Mouse (Mus musculus): ENCODE results near the gene Fkbp6. TPM values are rescaled to one million over a fixed set of nuclear protein-coding genes. Genes with fewer than 3 reads are reported as not detected.

Gene Fkbp6
- polyA plus RNA-seq, 1 experiment from 2014 or later = 0.30 TPM

DNA sequence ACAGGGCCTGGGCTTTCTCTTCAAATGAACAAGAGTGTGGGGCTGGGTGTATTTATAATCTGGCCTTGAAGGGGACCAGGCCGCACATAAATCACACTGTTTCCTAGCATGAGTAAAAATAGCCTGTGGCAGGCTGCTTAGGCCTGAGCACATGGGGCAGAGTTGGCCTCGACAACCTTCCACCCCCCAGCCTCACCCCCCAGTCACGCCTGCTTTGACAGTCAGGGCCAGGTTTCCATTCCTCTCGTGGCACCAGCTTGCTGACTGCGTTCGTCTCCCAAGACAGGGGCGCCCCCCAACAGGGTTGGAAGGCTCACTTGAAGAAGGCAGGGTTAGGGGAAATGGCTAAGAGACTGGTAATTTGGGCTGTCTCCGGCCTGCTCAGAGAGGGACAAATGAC lies 80.4 kb downstream of the Fkbp6 start:
- Histone ChIP-seq H3K27me3 (no peaks in the 10 kb centered on the region), H3K4me3 (no peak overlapping the region), H3K4me1 (replicated peaks) (peaks cover 17% of the 10 kb centered on the region), H3K4me2 (no peak overlapping the region), H3K36me3 (no peaks in the 10 kb centered on the region), H3K9ac (no peak overlapping the region), H3K9me3 (no peaks in the 10 kb centered on the region), H3K27ac (replicated peaks) (no peak overlapping the region)
- ATAC-seq (ENCODE audit: low FRiP score, low read depth) = no peak
- WGBS = 80% methylated on average over 8 of the region's 8 CpGs

- WGBS = 51% methylated on average over 9 of the region's 9 CpGs
- H3K9ac ChIP-seq = no peak overlapping the region
- H3K4me1 ChIP-seq (replicated peaks) = peaks cover 12% of the 10 kb centered on the region; the same call in 1 of the 2 replicates
- H3K4me2 ChIP-seq = 0 out of 2 replicates have a peak overlapping the region, but pooled peaks have one; percentile 11
- no peaks in the 10 kb centered on the region for H3K27me3 ChIP-seq
- H3K36me3 ChIP-seq = no peaks in the 10 kb centered on the region
- peak overlapping the region; percentile 58 for H3K27ac ChIP-seq (replicated peaks)
- ATAC-seq (ENCODE audit: low FRiP score, low read depth) = peak; percentile 69
- H3K9me3 ChIP-seq = no peaks in the 10 kb centered on the region
- H3K4me3 ChIP-seq = no peak overlapping the region
Measured at GRCm38 (mm10) chr5:135264548-135264947, 85.3 kb downstream of the Fkbp6 start.

DNA sequence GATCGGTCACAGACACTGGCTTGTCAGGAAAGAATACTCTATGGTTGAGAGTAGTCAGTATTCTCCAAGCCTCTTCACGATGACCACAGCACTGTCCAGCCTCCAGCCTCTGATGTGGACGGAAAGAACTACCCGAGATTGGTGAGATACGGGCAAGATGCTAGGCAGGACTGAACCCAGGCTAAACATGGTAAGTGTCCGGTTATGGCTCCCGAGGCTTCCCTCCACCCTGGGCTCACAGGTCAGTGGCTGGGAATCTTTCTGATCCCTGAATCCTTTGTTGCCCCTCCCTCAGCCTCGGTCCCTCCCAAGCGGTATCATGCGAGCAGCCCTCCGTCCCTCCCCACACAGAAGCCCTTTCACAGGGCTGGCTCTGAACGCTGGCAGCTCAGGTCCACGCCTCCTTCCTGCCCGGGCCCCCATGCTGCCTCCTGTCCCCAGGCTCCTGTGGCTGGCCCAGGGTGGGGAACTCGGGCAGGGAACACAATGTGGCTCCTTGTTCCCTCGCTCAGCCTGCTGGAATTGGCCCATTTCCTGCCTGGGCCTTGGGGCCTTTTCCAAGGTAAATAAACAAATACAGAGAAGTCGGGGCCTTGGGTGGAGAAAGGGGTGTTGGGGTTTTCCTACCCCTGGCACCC lies 85.9 kb downstream of the Fkbp6 start:
- H3K4me1 ChIP-seq (replicated peaks) = peaks cover 12% of the 10 kb centered on the region; the same call in 1 of the 2 replicates
- no peak overlapping the region for H3K4me3 ChIP-seq
- no peaks in the 10 kb centered on the region for H3K27me3 ChIP-seq
- no peaks in the 10 kb centered on the region for H3K36me3 ChIP-seq
- H3K9me3 ChIP-seq = no peaks in the 10 kb centered on the region
- peak; percentile 94 for ATAC-seq (ENCODE audit: low FRiP score, low read depth)
- peak overlapping the region; percentile 11; the same call in 1 of the 2 replicates for H3K4me2 ChIP-seq
- peak overlapping the region; percentile 58 for H3K27ac ChIP-seq (replicated peaks)
- WGBS = 17% methylated on average over 17 of the region's 17 CpGs
- H3K9ac ChIP-seq = no peak overlapping the region

DNA sequence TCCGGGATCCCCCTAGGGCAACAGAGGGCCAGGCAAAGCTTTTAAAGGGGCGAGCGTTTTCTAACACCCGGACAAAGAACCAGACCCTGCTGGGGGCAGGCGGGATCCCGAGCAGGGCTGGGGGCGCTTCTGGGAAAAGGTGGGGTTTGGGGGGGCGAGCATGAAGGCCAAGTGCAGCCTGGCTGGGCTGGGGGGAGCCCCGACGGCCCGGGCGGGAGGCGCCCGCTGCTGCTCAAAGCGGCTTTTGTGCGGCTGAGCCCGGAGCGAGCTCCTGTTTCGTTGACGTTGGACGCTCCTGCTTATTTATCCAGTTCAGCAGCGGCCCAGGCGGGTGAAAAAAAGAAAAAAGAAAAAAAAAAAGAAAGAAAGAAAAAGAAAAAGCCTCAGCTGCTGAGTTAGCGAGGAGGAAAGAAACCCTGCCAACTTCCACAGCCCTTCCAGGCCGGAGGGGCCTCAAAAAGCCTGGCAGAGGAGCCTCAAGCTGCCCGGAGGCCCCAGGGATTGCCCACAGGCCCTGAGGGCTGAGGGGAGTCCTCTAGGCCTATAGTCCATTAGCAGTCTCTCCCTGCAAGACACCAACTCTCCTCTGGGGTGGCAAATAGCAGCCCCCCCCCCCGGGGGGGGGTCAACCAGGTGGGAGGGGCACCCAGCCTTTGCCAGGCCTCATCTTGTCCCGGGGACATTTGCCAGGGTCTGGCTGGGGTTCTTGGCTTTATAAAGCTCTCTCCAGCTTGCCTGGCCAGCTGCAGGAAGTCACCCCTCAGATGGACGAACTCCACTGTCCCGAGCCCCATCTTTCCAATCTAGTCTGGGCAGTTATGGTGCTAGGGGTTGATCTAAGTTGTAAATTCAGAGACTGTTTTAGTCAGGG lies 91.3 kb downstream of the Fkbp6 start:
- H3K27me3 ChIP-seq = no peaks in the 10 kb centered on the region
- no peaks in the 10 kb centered on the region for H3K36me3 ChIP-seq
- peak overlapping the region; percentile 40 for H3K9ac ChIP-seq
- peaks cover 18% of the 10 kb centered on the region for H3K4me1 ChIP-seq (replicated peaks)
- WGBS = 12% methylated on average over 30 of the region's 30 CpGs
- no peaks in the 10 kb centered on the region for H3K9me3 ChIP-seq
- peak overlapping the region; percentile 24 for H3K4me3 ChIP-seq
- peak overlapping the region; percentile 52 for H3K4me2 ChIP-seq
- H3K27ac ChIP-seq (replicated peaks) = peak overlapping the region; percentile 85
- ATAC-seq (ENCODE audit: low FRiP score, low read depth) = peak; percentile 52

DNA sequence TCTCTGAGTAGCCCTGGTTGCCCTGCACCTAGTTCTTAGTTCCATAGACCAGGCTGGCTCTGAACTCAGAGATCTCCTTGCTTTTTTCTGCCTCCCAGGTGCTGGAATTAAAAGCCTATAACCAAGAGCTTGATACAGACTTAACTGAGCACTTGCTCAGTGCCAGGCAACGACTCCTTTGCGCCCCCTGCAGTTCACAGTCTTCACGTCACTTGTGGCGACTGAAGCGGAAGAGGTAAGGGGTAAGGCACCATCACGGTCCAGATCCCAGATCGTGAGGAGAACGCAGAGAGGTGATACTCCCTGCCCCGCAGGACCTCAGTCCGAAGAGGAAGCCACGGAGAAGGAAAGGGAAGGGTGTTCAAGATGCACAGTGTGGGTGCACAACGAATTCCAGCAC lies 92.3 kb downstream of the Fkbp6 start:
- WGBS = 79% methylated on average over 12 of the region's 12 CpGs
- H3K9me3 ChIP-seq = no peaks in the 10 kb centered on the region
- no peaks in the 10 kb centered on the region for H3K36me3 ChIP-seq
- H3K4me2 ChIP-seq = no peak overlapping the region
- H3K27ac ChIP-seq (replicated peaks) = peak overlapping the region; percentile 85
- no peaks in the 10 kb centered on the region for H3K27me3 ChIP-seq
- H3K4me3 ChIP-seq = no peak overlapping the region
- ATAC-seq (ENCODE audit: low FRiP score, low read depth) = no peak
- H3K9ac ChIP-seq = no peak overlapping the region
- peaks cover 25% of the 10 kb centered on the region for H3K4me1 ChIP-seq (replicated peaks)

GRCm38 (mm10) chr5:135256166-135256565 lies 93.7 kb downstream of the Fkbp6 start:
- 89% methylated on average over 3 of the region's 3 CpGs for WGBS
- no peaks in the 10 kb centered on the region for H3K36me3 ChIP-seq
- no peak overlapping the region for H3K4me2 ChIP-seq
- ATAC-seq (ENCODE audit: low FRiP score, low read depth) = no peak
- no peak overlapping the region for H3K9ac ChIP-seq
- H3K9me3 ChIP-seq = no peaks in the 10 kb centered on the region
- H3K27ac ChIP-seq (replicated peaks) = no peak overlapping the region
- no peaks in the 10 kb centered on the region for H3K27me3 ChIP-seq
- H3K4me3 ChIP-seq = no peak overlapping the region
- peaks cover 30% of the 10 kb centered on the region for H3K4me1 ChIP-seq (replicated peaks)

GRCm38 (mm10) chr5:135253741-135254401 lies 96.0 kb downstream of the Fkbp6 start:
- Histone ChIP-seq H3K9ac (no peak overlapping the region), H3K4me2 (peak overlapping the region; percentile 16; the same call in 1 of the 2 replicates), H3K9me3 (no peaks in the 10 kb centered on the region), H3K36me3 (no peaks in the 10 kb centered on the region), H3K27ac (replicated peaks) (peak overlapping the region; percentile 75), H3K4me3 (no peak overlapping the region), H3K4me1 (replicated peaks) (peaks cover 52% of the 10 kb centered on the region), H3K27me3 (peaks cover 8% of the 10 kb centered on the region)
- WGBS = 5% methylated on average over 12 of the region's 12 CpGs
- ATAC-seq (ENCODE audit: low FRiP score, low read depth) = peak; percentile 82

- Histone ChIP-seq H3K36me3 (peaks cover 9% of the 10 kb centered on the region), H3K9me3 (no peaks in the 10 kb centered on the region), H3K4me3 (peak within 1 kb of the TSS; percentile 59), H3K9ac (peak within 1 kb of the TSS; percentile 50), H3K4me1 (replicated peaks) (peaks cover 45% of the 10 kb centered on the region), H3K27ac (replicated peaks) (peak within 1 kb of the TSS; percentile 37), H3K4me2 (peak within 1 kb of the TSS; percentile 95), H3K27me3 (peaks cover 8% of the 10 kb centered on the region)
- peak; percentile 84 for ATAC-seq (ENCODE audit: low FRiP score, low read depth)
- 0% methylated on average over 44 of the region's 51 CpGs for WGBS
Measured at GRCm38 (mm10) chr5:135251079-135251454, 98.8 kb downstream of the Fkbp6 start, which contains the start of gene Fzd9. Fzd9 (minus strand) TSS chr5:135251230.

GRCm38 (mm10) chr5:135250186-135251078 lies 99.4 kb downstream of the Fkbp6 start:
- WGBS = 1% methylated on average over 92 of the region's 92 CpGs
- Histone ChIP-seq H3K4me1 (replicated peaks) (peaks cover 45% of the 10 kb centered on the region), H3K36me3 (peaks cover 14% of the 10 kb centered on the region), H3K9ac (peak overlapping the region; percentile 50), H3K27ac (replicated peaks) (peak overlapping the region; percentile 37), H3K4me3 (peak overlapping the region; percentile 59), H3K4me2 (peak overlapping the region; percentile 95), H3K27me3 (peaks cover 8% of the 10 kb centered on the region), H3K9me3 (no peaks in the 10 kb centered on the region)
- peak; percentile 25; the same call in 1 of the 2 replicates for ATAC-seq (ENCODE audit: low FRiP score, low read depth)

GRCm38 (mm10) chr5:135248956-135249676 lies 100.7 kb downstream of the Fkbp6 start:
- Histone ChIP-seq H3K27me3 (peaks cover 8% of the 10 kb centered on the region), H3K4me1 (replicated peaks) (peaks cover 40% of the 10 kb centered on the region), H3K27ac (replicated peaks) (no peak overlapping the region), H3K4me3 (peak overlapping the region; percentile 59), H3K36me3 (peaks cover 27% of the 10 kb centered on the region), H3K9ac (peak overlapping the region; percentile 50; the same call in 1 of the 2 replicates), H3K4me2 (peak overlapping the region; percentile 95), H3K9me3 (no peaks in the 10 kb centered on the region)
- ATAC-seq (ENCODE audit: low FRiP score, low read depth) = no peak
- WGBS = 54% methylated on average over 16 of the region's 16 CpGs
